Mouse (Mus musculus) neural tube, embryonic 14.5 days (tissue): ENCODE measurements around the gene Chchd6. TPM values are rescaled to one million over a fixed set of nuclear protein-coding genes. Genes with fewer than 3 reads are reported as not detected.
A peak's percentile ranks its signal among the peaks of the same experiment; 100 is the strongest.

Experiments
- ATAC-seq: fragments of 200-750 bp; cut with Nextera tagmentation; 2 replicates; pipeline ENCODE4 v1.8.0; 2017; ENCODE audit warnings: low read depth, mild to moderate bottlenecking, moderate TSS enrichment, moderate library complexity
- H3K27ac ChIP-seq: fragments of 300-500 bp; sonication (generic); 2 replicates; pipeline ENCODE4 v1.5.1; 2014; ENCODE audit warnings: low read depth, mild to moderate bottlenecking, control low read depth, low read length, moderate library complexity, mixed read lengths
- H3K27me3 ChIP-seq: fragments of 300-500 bp; sonication (generic); 2 replicates; pipeline ENCODE4 v1.6.1; 2014; ENCODE audit warnings: low read length; ENCODE audit not compliant: control insufficient read depth, insufficient read depth
- H3K36me3 ChIP-seq: fragments of 300-500 bp; sonication (generic); 2 replicates; pipeline ENCODE4 v1.6.1; 2014; ENCODE audit warnings: low read length, mixed read lengths; ENCODE audit not compliant: control insufficient read depth, insufficient read depth
- H3K4me1 ChIP-seq: fragments of 300-500 bp; sonication (generic); 2 replicates; pipeline ENCODE4 v1.6.1; 2014; ENCODE audit warnings: low read length; ENCODE audit not compliant: control insufficient read depth, insufficient read depth
- H3K4me2 ChIP-seq: fragments of 300-500 bp; sonication (generic); 2 replicates; pipeline ENCODE4 v1.6.1; 2014; ENCODE audit warnings: mild to moderate bottlenecking, low read depth, low read length, control low read depth
- H3K4me3 ChIP-seq: fragments of 300-500 bp; sonication (generic); 2 replicates; pipeline ENCODE4 v1.5.1; 2014; ENCODE audit warnings: low read depth, low read length, control low read depth, mixed read lengths
- H3K9ac ChIP-seq: fragments of 300-500 bp; sonication (generic); replicated peaks from 2 replicates; pipeline ENCODE4 v1.6.1; 2014; ENCODE audit warnings: low read depth, mild to moderate bottlenecking, control low read depth, low read length, mixed read lengths
- H3K9me3 ChIP-seq: fragments of 300-500 bp; sonication (generic); 2 replicates; pipeline ENCODE4 v1.6.1; 2016; ENCODE audit warnings: low read length; ENCODE audit not compliant: control insufficient read depth
- WGBS: fragments of 180-500 bp; shearing (Covaris S2); extraction: QIAGEN DNeasy Blood & Tissue Kit; methylation state at CpG from one replicate; pipeline ENCODE4 v1.1.7; 2014; 5-methylcytosine and 5-hydroxymethylcytosine counted together
- polyA plus RNA-seq: library from polyadenylated mRNA; unstranded; fragments of >200 nt; fragmentation: Nextera tagmentation; extraction: Ambion mirVana; gene quantifications from 2 replicates; pipeline ENCODE4 v1.2.1, GENCODE M21; 2014

Chchd6 gene
- polyA plus RNA-seq, 1 experiment from 2014 or later = 218 TPM

GRCm38 (mm10) chr6:89414126-89414525 lies 181.3 kb downstream of the Chchd6 start:
- no peaks in the 10 kb centered on the region for H3K9me3 ChIP-seq
- H3K4me3 ChIP-seq = no peak overlapping the region
- no peaks in the 10 kb centered on the region for H3K36me3 ChIP-seq
- 85% methylated on average over 4 of the region's 4 CpGs for WGBS
- no peaks in the 10 kb centered on the region for H3K4me1 ChIP-seq
- no peak for ATAC-seq
- H3K9ac ChIP-seq = no peak overlapping the region
- H3K27me3 ChIP-seq = no peaks in the 10 kb centered on the region
- no peak overlapping the region for H3K4me2 ChIP-seq
- no peak overlapping the region for H3K27ac ChIP-seq

DNA sequence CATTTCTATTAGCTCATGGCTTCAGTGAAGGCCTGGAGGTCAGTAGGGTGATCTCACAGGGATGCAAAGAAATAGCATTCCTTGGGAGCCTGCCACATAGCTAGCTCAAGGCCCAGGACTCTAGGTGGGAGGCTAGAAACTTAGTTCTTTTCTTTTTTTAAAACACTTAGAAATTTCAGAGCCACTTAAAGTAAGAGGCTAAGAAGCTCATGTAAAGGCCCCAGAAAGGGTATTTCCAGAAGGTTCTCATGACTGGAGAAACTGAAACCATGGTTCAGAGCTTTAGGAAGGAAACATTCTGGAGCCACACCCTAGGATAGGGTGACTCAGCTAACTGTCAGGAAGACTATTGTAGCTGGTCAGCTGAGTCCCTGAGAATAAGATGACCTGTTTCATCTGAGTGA lies 182.0 kb downstream of the Chchd6 start:
- Histone ChIP-seq H3K27ac (no peak overlapping the region), H3K4me1 (no peaks in the 10 kb centered on the region), H3K27me3 (no peaks in the 10 kb centered on the region), H3K36me3 (no peaks in the 10 kb centered on the region), H3K4me2 (no peak overlapping the region), H3K9me3 (no peaks in the 10 kb centered on the region), H3K9ac (no peak overlapping the region), H3K4me3 (no peak overlapping the region)
- no peak for ATAC-seq

DNA sequence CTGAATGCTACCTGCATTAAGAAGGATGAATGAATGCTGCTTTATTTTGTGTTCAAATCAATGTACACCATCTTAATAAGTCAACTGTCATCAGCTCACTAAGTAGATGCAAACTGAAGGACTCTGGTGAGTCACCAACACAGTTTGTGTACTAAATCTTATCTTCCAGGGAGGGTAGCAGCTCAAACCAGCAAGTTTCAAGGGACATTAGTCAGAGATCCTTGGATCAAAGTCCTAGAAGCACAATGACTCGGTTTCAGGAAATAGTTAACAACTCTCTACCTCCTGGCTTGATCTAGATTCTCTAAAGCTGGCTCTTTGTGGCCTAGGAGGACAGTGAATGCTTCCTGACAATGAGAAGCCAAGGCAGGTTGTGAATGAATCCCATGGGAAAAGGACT lies 182.9 kb downstream of the Chchd6 start:
- ATAC-seq = no peak
- Histone ChIP-seq H3K36me3 (no peaks in the 10 kb centered on the region), H3K9me3 (no peaks in the 10 kb centered on the region), H3K9ac (no peak overlapping the region), H3K4me3 (no peak overlapping the region), H3K27ac (no peak overlapping the region), H3K27me3 (no peaks in the 10 kb centered on the region), H3K4me1 (no peaks in the 10 kb centered on the region), H3K4me2 (no peak overlapping the region)
- 73% methylated on average over 1 of the region's 1 CpGs for WGBS

- H3K9ac ChIP-seq = no peak overlapping the region
- H3K9me3 ChIP-seq = no peaks in the 10 kb centered on the region
- H3K36me3 ChIP-seq = no peaks in the 10 kb centered on the region
- 75% methylated on average over 1 of the region's 1 CpGs for WGBS
- no peak overlapping the region for H3K4me3 ChIP-seq
- H3K4me2 ChIP-seq = no peak overlapping the region
- no peak overlapping the region for H3K27ac ChIP-seq
- 0 out of 2 replicates have a peak, but pooled peaks cover 3% of the 10 kb centered on the region for H3K4me1 ChIP-seq
- H3K27me3 ChIP-seq = no peaks in the 10 kb centered on the region
- ATAC-seq = no peak
Measured at GRCm38 (mm10) chr6:89409041-89409440, 186.4 kb downstream of the Chchd6 start.

DNA sequence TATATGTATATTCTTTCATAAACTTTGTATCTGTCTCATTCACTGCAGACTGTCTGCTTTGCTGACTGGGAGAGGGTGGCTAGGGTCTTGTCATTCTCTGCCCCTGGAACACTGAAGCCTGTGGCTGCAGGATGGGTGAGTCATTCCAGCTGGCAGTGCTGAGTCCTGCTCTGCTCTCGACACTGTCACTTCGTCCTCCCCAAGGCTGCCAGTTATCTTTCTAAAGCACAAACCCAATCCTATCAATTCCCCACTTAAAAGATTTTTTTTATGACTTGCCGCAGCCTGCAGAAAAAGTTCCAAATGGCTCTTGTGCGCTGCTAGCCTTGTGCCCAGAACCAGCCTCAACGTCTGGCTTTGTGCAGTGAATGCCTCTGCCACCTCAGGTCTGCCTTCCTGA lies 187.2 kb downstream of the Chchd6 start:
- Histone ChIP-seq H3K9me3 (no peaks in the 10 kb centered on the region), H3K4me3 (no peak overlapping the region), H3K9ac (no peak overlapping the region), H3K27ac (no peak overlapping the region), H3K27me3 (no peaks in the 10 kb centered on the region), H3K4me1 (0 out of 2 replicates have a peak, but pooled peaks cover 3% of the 10 kb centered on the region), H3K4me2 (no peak overlapping the region), H3K36me3 (no peaks in the 10 kb centered on the region)
- WGBS = 79% methylated on average over 5 of the region's 5 CpGs
- ATAC-seq = no peak

GRCm38 (mm10) chr6:89407247-89407889 lies 188.1 kb downstream of the Chchd6 start:
- Histone ChIP-seq H3K27ac (no peak overlapping the region), H3K9ac (no peak overlapping the region), H3K36me3 (no peaks in the 10 kb centered on the region), H3K4me2 (no peak overlapping the region), H3K9me3 (no peaks in the 10 kb centered on the region), H3K4me1 (0 out of 2 replicates have a peak, but pooled peaks cover 3% of the 10 kb centered on the region), H3K27me3 (no peaks in the 10 kb centered on the region), H3K4me3 (no peak overlapping the region)
- 62% methylated on average over 3 of the region's 3 CpGs for WGBS
- ATAC-seq = peak; percentile 46; the same call in 1 of the 2 replicates

- 0 out of 2 replicates have a peak, but pooled peaks cover 3% of the 10 kb centered on the region for H3K4me1 ChIP-seq
- H3K36me3 ChIP-seq = no peaks in the 10 kb centered on the region
- no peak overlapping the region for H3K27ac ChIP-seq
- H3K27me3 ChIP-seq = no peaks in the 10 kb centered on the region
- WGBS = 86% methylated on average over 2 of the region's 2 CpGs
- no peaks in the 10 kb centered on the region for H3K9me3 ChIP-seq
- no peak for ATAC-seq
- H3K4me2 ChIP-seq = no peak overlapping the region
- no peak overlapping the region for H3K9ac ChIP-seq
- no peak overlapping the region for H3K4me3 ChIP-seq
Measured at GRCm38 (mm10) chr6:89404964-89405363, 190.5 kb downstream of the Chchd6 start.

DNA sequence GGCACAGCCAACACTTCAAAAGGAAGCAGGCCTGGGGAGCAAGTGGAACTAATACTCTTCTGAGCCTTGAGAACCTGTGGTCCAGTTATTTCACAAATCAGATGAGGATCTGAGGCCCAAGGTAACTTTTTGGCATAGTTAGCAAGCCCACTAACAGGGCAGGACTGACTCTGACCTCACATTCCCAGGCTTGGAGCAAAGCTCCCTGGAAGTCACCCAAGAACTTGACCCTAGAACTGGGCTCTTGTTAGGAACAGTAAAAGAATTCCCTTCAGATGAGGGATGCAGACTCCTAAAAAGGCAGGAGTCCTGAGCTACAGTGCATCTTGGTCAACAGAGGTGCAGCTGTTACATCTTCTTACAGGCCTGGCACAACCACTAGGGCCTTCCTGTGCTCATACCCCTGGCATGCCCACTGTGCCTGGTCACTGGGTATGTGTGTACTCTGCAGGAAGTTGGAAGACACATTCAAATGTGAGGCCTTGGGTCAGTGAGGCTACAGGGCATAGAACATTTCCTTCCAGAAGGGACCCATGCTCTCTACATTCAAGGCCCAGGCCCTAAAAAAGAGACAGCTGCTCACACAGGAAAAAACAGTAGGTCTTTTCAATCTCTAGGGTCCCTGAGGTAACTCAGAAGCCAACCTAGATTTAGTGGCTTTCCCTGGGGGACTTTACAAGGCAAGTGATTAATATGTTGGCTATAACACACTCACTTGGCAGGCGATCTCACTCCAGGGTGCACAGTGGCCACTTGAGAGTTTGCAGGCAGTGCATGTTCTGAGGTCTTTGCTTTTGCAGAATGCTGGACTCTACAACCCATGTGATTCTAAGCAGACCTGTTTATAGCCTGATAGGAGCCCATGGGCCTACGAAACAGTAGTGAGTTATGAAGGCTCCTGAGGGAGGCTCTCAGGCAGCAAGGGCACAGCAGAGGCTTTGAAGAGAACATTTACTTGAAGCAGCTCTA lies 191.9 kb downstream of the Chchd6 start:
- peak; percentile 51; the same call in 1 of the 2 replicates for ATAC-seq
- no peak overlapping the region for H3K4me3 ChIP-seq
- no peaks in the 10 kb centered on the region for H3K9me3 ChIP-seq
- H3K9ac ChIP-seq = no peak overlapping the region
- WGBS = 41% methylated on average over 2 of the region's 2 CpGs
- H3K27ac ChIP-seq = no peak overlapping the region
- 0 out of 2 replicates have a peak, but pooled peaks cover 3% of the 10 kb centered on the region for H3K4me1 ChIP-seq
- no peaks in the 10 kb centered on the region for H3K36me3 ChIP-seq
- H3K4me2 ChIP-seq = no peak overlapping the region
- H3K27me3 ChIP-seq = no peaks in the 10 kb centered on the region

GRCm38 (mm10) chr6:89402406-89402805 lies 193.0 kb downstream of the Chchd6 start:
- Histone ChIP-seq H3K4me2 (no peak overlapping the region), H3K9me3 (no peaks in the 10 kb centered on the region), H3K4me3 (no peak overlapping the region), H3K27me3 (no peaks in the 10 kb centered on the region), H3K9ac (no peak overlapping the region), H3K4me1 (0 out of 2 replicates have a peak, but pooled peaks cover 3% of the 10 kb centered on the region), H3K27ac (no peak overlapping the region), H3K36me3 (no peaks in the 10 kb centered on the region)
- 55% methylated on average over 2 of the region's 2 CpGs for WGBS
- ATAC-seq = no peak
